Mouse (Mus musculus): ENCODE measurements around the gene Prpf6.

Prpf6 gene

DNA sequence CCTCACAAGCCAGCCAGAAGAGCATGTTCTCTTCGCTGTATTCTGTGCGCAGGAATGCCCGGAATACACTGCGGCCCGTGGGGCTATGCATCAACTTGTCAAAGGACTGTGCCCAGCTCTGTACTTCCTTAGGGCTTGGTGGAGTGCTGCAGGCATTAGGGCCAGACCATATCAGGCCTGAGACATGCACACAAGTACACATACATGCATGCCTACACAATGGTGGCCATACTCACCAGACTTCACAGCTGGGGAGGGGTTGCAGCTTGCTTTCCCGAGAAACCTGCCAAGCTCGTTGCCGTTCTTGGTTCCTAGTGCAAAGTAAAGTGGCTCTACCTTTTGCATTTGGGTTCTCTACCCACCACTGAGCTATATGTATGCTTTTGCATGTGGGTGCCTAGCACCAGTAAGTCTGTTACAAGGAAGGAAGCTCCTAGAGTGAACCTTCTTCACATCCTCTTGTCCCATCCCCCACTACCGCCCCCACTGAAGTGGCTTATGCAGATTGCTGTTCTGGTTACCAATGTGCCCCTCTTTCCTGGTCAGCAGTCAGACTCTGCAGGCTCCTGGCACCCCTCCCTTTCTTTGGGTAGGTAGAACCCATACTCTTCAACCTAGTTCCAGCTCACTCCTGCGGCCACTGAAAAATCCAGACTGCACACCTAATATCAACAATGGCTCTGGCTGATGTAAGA is 97.9 kb downstream of the Prpf6 start:
- DNase-seq = no peak

DNA sequence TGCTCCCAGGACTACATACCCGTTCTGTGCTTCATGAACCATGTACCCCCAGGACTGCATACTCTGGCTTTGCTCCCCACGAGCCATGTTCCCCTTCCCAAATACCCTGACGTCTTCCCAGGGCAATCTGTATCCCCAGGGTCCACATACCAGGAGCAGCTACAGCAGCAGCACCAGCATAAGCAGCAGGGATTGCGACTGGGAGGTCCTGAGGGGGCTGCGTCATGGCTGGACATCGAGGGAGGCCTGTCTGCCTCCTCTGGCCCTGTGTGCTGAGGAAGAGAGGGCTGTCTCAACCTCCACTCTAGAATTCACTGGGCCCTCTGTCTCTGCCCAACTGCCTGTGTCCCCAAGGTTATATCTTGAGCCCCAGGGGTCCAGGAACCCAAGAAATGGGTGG is 99.4 kb downstream of the Prpf6 start:
- DNase-seq = no peak

GRCm38 (mm10) chr2:181691571-181691970 is 99.9 kb downstream of the Prpf6 start:
- DNase-seq = no peak

DNA sequence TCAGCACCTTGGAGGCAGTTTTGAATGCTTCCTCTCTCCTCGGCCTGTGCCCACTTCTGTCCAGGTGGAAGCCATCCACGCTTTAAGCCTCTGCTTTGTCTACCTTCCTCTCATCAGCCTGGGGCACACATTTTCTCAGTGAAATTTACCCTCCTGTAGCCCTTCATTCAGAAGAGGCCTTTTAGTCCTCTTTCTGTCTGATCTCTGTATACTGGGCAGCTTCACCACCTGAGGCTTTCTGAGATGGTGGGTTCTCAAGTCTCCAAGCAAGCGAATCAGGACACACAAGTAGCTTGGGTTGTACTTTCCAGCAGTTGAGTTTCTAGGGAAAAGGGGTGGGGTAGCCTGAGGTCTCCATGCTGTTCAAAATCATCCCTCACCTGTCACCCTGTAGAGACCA is 100.6 kb downstream of the Prpf6 start:
- no peak for DNase-seq

GRCm38 (mm10) chr2:181693339-181694280 is 101.9 kb downstream of the Prpf6 start, which contains the start of gene Rgs19:
TSS of gene Rgs19 (minus strand) at chr2:181693977.
- peak; percentile 78 for DNase-seq

- DNase-seq = no peak
These were observed 102.9 kb downstream of the Prpf6 start for GRCm38 (mm10) chr2:181694581-181694980.

- no peak for DNase-seq
These were observed 104.1 kb downstream of the Prpf6 start for GRCm38 (mm10) chr2:181695776-181696175.

DNA sequence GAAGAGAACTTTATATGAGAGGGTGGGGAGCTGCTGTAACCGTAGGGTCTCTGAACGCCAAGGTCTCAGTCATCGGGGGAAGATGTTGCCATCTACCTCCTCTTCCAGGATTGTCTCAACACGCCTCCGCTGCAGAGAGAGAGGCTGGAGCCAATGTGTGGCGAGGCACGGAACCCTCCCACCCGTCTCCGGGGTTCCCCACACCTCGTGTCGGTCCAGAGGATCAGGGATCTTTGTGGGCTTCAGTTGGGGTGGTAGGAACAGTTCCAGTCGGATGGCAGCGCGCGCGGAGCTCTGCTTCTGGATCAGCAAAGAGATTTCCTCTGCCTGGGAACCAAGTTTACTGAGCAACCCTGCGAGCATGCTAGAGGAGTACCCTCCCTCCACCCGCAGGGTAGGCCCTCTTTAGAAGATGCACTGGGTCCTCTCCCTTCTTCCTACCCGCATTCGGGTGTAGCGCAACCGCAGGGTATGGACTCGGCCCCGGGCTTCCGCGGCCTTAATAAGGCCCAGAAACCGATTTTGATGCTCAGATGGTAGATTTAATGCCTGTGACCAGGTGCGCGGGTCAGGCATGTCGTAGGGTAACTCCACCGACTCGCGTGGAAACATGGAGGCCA is 105.2 kb downstream of the Prpf6 start:
- DNase-seq = no peak

DNA sequence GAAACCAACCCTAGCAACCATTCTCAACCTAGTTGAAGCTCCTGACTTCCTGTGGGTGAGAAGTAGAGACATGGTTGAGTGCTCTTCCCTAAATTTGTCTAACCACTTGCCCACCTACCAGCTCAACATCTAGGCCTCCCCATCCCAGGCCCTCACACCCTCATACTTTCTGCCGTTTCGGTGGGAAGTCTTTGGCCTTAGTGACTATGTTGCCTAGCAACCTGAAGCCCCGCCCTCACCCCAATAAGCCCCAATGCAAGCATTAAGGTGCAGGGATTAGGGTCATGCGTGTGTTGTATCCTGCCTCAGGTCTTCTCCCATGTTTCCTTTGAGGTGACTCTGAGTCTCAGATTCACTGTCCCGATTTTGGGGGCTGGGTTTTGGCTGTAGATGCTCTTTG is 106.6 kb downstream of the Prpf6 start, which contains the start of gene Lkaaear1:
Gene Lkaaear1 (minus strand): TSS at position 202 of the 400 bp plus-strand sequence.
- DNase-seq = no peak
